Mouse (Mus musculus): Measurements from ENCODE around the gene Adgrf3. TPM values are rescaled to one million over a fixed set of nuclear protein-coding genes. Genes with fewer than 3 reads are reported as not detected.
"Not testable (repeated sequence)": the region's sequence is repeated elsewhere in the genome, so short reads cannot be mapped to it uniquely, and the experiment has no call there.

The Adgrf3 gene
- polyA plus RNA-seq, 1 experiment from 2014 or later: 0.26 TPM

DNA sequence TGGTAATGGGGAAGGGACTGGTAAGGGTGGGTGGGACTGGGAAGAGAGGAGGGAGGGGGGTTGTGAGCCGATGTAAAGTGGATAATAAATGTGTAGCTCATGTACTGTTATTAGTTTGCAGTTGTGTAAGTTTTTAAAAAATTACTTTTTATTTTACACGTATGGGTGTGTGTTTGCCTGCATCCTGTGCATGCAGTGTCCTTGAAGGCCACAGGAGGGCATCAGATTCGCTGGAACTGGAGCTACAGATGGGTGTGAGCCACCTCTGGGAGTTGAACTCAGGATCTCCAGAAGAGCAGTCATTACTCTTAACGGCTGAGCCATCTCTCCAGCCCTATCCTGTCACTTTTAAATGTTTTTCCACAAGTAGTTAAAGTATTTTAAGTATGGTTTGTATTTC, 25.4 kb upstream of the Adgrf3 start:
- H3K27me3 ChIP-seq: no peaks in the 10 kb centered on the region
- 84% methylated on average over 4 of the region's 4 CpGs for WGBS
- H3K4me1 ChIP-seq: peaks cover 23% of the 10 kb centered on the region
- ATAC-seq (replicated peaks; ENCODE audit: low FRiP score): no peak
- 0 out of 2 replicates have a peak, but pooled peaks cover 5% of the 10 kb centered on the region for H3K9me3 ChIP-seq (replicated peaks)
- H3K9ac ChIP-seq: no peak overlapping the region
- H3K4me2 ChIP-seq: no peak overlapping the region
- H3K27ac ChIP-seq: no peak overlapping the region
- H3K4me3 ChIP-seq (replicated peaks): no peak overlapping the region
- peaks cover 8% of the 10 kb centered on the region; the same call in 1 of the 2 replicates for H3K36me3 ChIP-seq

DNA sequence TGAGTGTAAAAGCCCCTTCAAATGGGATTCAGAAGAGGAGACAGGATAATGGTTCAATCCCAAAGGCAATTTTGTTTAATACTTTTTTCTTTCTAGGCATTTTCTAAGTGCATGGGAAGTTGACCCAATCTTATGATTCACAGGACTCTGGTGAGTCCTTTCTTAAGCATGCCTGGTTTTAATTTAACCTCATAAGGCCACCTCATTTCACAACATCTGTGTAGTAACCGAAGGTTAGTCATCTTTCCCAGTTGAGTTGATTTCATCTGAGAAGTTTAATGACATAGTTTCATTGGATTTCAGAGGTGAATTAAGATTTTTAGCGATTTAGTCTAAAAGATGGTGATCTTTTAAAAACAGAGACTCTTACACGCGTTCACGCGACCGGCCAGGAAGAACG, 17.2 kb upstream of the Adgrf3 start:
- H3K4me3 ChIP-seq (replicated peaks): no peak overlapping the region
- ATAC-seq (replicated peaks; ENCODE audit: low FRiP score): no peak
- WGBS: 98% methylated on average over 8 of the region's 8 CpGs
- H3K27ac ChIP-seq: no peak overlapping the region
- peaks cover 7% of the 10 kb centered on the region for H3K36me3 ChIP-seq
- no peak overlapping the region for H3K9ac ChIP-seq
- H3K9me3 ChIP-seq (replicated peaks): no peaks in the 10 kb centered on the region
- H3K27me3 ChIP-seq: no peaks in the 10 kb centered on the region
- H3K4me2 ChIP-seq: no peak overlapping the region
- H3K4me1 ChIP-seq: no peaks in the 10 kb centered on the region

DNA sequence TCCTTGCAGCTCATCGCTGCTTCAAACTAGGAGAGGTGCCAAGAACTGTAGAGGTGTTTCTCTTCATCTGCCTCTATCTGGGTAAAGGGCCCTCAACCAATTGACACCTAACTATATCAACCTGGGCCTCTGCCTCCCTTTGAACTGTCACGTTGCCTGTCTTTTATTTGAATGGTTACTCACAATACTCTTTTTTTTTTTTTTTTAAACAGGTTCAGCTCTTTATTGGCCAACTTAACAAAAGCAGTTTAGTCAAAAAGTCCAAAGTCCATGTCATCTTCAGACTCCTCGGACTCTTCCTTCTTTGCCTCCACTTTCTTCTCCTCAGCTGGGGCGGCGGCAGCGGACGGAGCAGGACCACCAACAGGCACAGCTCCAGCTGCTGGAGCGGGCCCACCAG, 15.1 kb upstream of the Adgrf3 start:
- Histone ChIP-seq H3K27me3 (no peaks in the 10 kb centered on the region), H3K9me3 (replicated peaks) (no peaks in the 10 kb centered on the region), H3K27ac (no peak overlapping the region), H3K4me1 (no peaks in the 10 kb centered on the region), H3K4me2 (no peak overlapping the region), H3K36me3 (peaks cover 7% of the 10 kb centered on the region), H3K9ac (no peak overlapping the region), H3K4me3 (replicated peaks) (no peak overlapping the region)
- WGBS: 72% methylated on average over 8 of the region's 8 CpGs
- ATAC-seq (replicated peaks; ENCODE audit: low FRiP score): no peak

DNA sequence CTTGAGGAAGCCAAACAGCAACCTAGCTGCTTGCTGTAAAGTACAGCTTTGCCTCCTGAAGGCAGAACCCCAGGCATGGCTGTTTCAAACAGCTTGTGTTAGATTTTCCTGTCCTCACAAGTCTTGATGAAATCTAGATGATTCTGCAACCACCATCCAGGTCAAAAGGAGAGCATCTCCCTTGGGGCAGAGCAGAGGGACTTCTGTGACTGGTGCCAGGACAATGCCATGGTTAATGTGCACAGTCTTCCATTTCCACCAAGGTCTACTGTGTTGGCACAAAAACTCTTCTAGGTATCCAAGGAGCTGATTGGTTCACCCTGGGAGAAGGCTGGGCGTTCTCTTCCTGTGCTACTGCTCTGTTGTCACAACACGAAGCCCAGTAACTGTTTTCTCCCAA, 14.2 kb upstream of the Adgrf3 start:
- Histone ChIP-seq H3K4me1 (no peaks in the 10 kb centered on the region), H3K36me3 (peaks cover 7% of the 10 kb centered on the region), H3K4me3 (replicated peaks) (no peak overlapping the region), H3K27ac (no peak overlapping the region), H3K27me3 (no peaks in the 10 kb centered on the region), H3K9me3 (replicated peaks) (no peaks in the 10 kb centered on the region), H3K4me2 (no peak overlapping the region), H3K9ac (no peak overlapping the region)
- ATAC-seq (replicated peaks; ENCODE audit: low FRiP score): no peak
- 90% methylated on average over 2 of the region's 2 CpGs for WGBS

DNA sequence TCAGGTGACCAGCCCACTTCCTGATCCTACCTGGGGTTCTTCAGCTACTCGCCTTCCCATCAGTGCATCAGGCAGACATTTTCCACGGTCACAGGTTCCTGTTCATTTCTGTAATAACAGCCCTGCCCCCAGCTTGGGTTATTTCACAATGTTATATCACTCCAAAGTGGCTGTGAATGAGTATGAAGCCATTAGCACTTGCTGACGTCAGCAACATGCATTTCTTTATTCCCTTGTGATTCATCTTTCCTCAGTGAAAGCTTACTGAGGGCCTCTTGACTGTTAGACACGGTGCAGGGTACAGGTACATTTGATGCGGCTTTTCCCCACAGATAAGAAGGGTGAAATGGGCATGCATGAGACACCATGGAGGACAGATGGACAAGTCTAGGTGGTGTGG, 10.4 kb upstream of the Adgrf3 start:
- no peak for ATAC-seq (replicated peaks; ENCODE audit: low FRiP score)
- 78% methylated on average over 5 of the region's 5 CpGs for WGBS

DNA sequence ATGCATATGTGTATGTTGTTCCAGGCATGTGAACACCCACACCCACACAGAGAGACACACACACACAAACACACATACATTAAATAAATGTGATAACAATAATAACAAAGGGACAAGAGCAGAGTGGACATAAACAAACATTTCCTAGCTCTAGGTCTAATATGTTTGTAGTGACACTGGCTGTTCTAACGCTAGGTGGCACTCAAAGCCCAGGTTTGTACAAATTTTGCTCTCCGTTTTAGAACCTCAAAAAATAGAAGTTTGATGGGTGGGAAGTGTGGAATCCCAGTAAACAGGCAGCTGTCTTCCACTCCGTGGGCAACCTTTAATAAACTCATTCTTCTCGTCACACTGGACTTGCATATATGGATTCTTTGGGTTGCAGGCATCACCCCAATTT, 9.4 kb upstream of the Adgrf3 start:
- H3K9ac ChIP-seq: no peak overlapping the region
- H3K36me3 ChIP-seq: no peaks in the 10 kb centered on the region
- H3K27me3 ChIP-seq: no peaks in the 10 kb centered on the region
- no peaks in the 10 kb centered on the region for H3K9me3 ChIP-seq (replicated peaks)
- no peaks in the 10 kb centered on the region for H3K4me1 ChIP-seq
- H3K4me3 ChIP-seq (replicated peaks): no peak overlapping the region
- H3K27ac ChIP-seq: no peak overlapping the region
- no peak overlapping the region for H3K4me2 ChIP-seq
- 16% methylated on average over 4 of the region's 4 CpGs for WGBS
- ATAC-seq (replicated peaks; ENCODE audit: low FRiP score): no peak

More for the DNA sequence above, 10.4 kb upstream of the Adgrf3 start:
- Histone ChIP-seq H3K27ac (no peak overlapping the region), H3K9me3 (replicated peaks) (no peaks in the 10 kb centered on the region), H3K4me2 (no peak overlapping the region), H3K4me3 (replicated peaks) (no peak overlapping the region), H3K36me3 (no peaks in the 10 kb centered on the region), H3K27me3 (no peaks in the 10 kb centered on the region), H3K9ac (no peak overlapping the region), H3K4me1 (no peaks in the 10 kb centered on the region)

DNA sequence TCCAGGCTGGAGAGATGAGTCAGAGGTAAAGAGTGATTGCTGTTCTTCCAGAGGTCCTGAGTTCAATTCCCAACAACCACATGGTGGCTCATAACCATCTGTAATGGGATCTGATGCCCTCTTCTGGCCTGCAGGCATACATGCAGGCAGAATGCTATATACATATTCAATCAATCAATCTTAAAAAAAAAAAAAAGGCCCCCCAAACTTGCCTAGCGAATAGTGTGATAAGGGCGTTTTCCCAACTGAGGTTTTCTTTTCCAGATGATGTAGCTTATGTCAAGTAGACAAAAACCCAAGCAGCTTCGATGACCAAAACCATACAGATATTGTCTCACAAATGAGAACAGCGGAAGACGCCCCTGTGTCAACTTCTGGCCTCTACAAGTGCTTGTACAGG, 5.2 kb upstream of the Adgrf3 start:
- not testable (repeated sequence) for H3K4me3 ChIP-seq (replicated peaks); H3K9ac ChIP-seq; H3K9me3 ChIP-seq (replicated peaks); H3K36me3 ChIP-seq; ATAC-seq (replicated peaks; ENCODE audit: low FRiP score); H3K27ac ChIP-seq; H3K27me3 ChIP-seq; H3K4me2 ChIP-seq; H3K4me1 ChIP-seq
- 88% methylated on average over 5 of the region's 5 CpGs for WGBS

DNA sequence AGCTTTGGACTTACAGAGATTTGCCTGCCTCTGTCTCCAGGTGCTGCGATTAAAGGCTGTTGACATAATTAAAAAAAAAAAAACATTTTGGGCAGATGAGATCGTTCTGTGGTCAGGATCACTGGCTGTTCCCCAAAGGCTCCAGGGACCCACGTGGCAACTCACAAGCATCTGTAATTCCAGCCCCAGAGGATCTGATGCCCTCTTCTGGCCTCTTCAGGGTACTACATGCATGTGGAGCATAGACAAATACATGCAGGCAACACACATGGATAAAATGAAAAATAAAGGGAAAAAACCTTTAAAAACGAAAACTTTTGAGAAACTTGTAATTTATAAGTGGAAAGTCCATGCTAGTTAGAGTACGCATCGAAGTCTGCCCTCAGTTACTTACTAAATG, 1.8 kb upstream of the Adgrf3 start:
- no peak overlapping the region for H3K4me2 ChIP-seq
- no peak overlapping the region for H3K9ac ChIP-seq
- no peaks in the 10 kb centered on the region for H3K36me3 ChIP-seq
- H3K4me1 ChIP-seq: no peaks in the 10 kb centered on the region
- H3K4me3 ChIP-seq (replicated peaks): no peak overlapping the region
- H3K9me3 ChIP-seq (replicated peaks): no peaks in the 10 kb centered on the region
- ATAC-seq (replicated peaks; ENCODE audit: low FRiP score): no peak
- H3K27me3 ChIP-seq: no peaks in the 10 kb centered on the region
- 68% methylated on average over 6 of the region's 6 CpGs for WGBS
- H3K27ac ChIP-seq: no peak overlapping the region

DNA sequence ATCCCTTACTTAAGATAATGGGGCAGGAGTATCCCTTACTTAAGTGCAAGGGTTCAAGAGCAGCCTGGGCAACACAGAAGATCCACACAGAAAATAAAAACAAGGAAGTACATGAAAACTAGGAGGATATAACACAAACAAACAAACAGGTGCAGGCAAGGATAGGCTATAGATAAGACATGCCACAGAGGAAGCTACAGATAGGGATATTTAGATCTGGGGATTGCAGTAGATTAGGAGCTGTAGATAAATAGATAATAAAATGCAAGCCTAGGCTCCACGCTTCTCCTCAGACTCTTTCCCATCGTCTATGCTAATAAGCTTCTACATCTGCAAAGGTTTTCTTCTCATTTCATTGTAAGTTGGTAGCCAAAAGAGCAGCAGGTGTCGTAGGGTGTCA, 488 bp downstream of the Adgrf3 start:
- no peak for ATAC-seq (replicated peaks; ENCODE audit: low FRiP score)
- Histone ChIP-seq H3K4me2 (no peak overlapping the region), H3K9me3 (replicated peaks) (no peaks in the 10 kb centered on the region), H3K27ac (no peak overlapping the region), H3K36me3 (no peaks in the 10 kb centered on the region), H3K4me1 (no peaks in the 10 kb centered on the region), H3K4me3 (replicated peaks) (no peak overlapping the region), H3K9ac (no peak overlapping the region), H3K27me3 (no peaks in the 10 kb centered on the region)
- 75% methylated on average over 3 of the region's 3 CpGs for WGBS

DNA sequence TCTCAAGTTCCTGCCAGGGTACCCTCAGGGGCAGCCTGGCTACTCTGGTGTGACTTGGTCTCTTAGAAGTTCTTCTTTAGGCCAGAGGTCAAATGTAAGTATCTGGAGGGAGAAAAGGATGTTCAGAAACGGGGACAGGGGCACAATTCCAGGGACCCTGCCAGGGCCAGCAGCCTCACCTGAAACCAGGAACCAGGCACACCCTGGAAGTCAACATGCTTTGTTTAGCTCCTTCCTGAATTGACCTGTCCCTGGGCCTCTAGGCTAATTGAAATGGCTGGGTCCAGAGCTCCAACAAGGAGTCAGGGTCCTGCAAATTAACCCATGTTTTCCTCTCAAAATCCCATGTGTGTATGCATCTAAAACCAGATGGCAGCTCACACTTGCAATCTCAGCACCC, 1.1 kb downstream of the Adgrf3 start:
- 38% methylated on average over 1 of the region's 1 CpGs for WGBS
- Histone ChIP-seq H3K4me1 (no peaks in the 10 kb centered on the region), H3K4me2 (no peak overlapping the region), H3K9me3 (replicated peaks) (no peaks in the 10 kb centered on the region), H3K9ac (no peak overlapping the region), H3K4me3 (replicated peaks) (no peak overlapping the region), H3K36me3 (no peaks in the 10 kb centered on the region), H3K27ac (no peak overlapping the region), H3K27me3 (no peaks in the 10 kb centered on the region)
- no peak for ATAC-seq (replicated peaks; ENCODE audit: low FRiP score)

DNA sequence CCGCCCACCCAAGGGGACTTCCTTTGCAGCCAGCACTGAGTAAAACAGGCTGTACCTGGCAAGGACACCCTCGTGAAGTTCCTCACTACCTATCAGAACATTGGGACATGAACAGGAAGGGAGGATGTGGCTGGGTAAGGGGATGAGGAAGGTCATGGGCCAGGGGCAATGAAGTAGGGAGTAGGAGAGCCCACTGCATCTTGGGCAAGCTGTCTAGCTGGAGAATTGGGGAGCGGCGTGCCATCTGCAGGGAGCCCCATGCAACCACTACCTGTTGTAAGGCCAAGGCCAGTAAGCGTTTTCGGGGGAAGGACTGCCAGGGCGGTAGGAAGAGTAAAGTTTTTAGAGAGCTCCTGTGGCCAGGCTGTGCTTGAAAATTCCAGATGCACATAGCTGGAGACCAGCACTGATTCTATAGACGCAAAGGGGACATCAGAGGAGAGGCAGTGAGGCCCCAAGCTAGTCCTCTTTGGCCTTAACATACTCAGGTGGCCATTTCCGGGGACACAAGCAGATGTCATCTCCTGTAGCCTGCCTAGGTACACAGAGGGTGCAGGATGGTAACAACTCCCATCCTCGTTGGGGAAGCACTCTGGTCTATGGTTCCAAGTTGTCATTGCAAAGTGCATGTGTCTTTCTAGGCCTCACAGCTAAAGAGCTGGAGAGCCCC, 2.2 kb downstream of the Adgrf3 start:
- 74% methylated on average over 10 of the region's 10 CpGs for WGBS
- H3K4me2 ChIP-seq: no peak overlapping the region
- H3K9ac ChIP-seq: no peak overlapping the region
- no peaks in the 10 kb centered on the region for H3K4me1 ChIP-seq
- H3K9me3 ChIP-seq (replicated peaks): no peaks in the 10 kb centered on the region
- H3K27me3 ChIP-seq: no peaks in the 10 kb centered on the region
- no peak for ATAC-seq (replicated peaks; ENCODE audit: low FRiP score)
- no peak overlapping the region for H3K27ac ChIP-seq
- H3K4me3 ChIP-seq (replicated peaks): no peak overlapping the region
- H3K36me3 ChIP-seq: no peaks in the 10 kb centered on the region

DNA sequence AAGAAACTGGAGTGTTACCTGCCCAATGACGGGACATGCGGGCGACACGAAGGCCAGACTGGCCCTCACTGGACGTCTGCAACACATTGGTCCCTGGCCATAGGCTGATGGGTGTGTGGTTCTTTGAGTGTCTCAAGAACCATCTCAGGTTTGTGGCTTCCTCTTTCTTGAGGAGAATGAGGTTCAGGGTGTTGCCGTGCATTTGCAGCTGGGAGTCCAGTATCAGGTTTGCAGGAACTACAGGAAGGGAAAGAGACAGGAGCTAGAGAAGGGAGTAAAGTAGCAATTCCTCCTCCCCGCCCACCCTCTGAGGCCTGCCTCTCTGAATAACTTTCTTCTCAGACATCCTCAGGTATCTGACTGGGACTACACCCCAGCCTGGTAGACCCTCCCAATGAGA, 3.3 kb downstream of the Adgrf3 start:
- Histone ChIP-seq H3K4me2 (no peak overlapping the region), H3K9ac (no peak overlapping the region), H3K9me3 (replicated peaks) (no peaks in the 10 kb centered on the region), H3K4me1 (no peaks in the 10 kb centered on the region), H3K27me3 (no peaks in the 10 kb centered on the region), H3K36me3 (no peaks in the 10 kb centered on the region), H3K27ac (no peak overlapping the region), H3K4me3 (replicated peaks) (no peak overlapping the region)
- WGBS: 78% methylated on average over 7 of the region's 7 CpGs
- ATAC-seq (replicated peaks; ENCODE audit: low FRiP score): no peak

DNA sequence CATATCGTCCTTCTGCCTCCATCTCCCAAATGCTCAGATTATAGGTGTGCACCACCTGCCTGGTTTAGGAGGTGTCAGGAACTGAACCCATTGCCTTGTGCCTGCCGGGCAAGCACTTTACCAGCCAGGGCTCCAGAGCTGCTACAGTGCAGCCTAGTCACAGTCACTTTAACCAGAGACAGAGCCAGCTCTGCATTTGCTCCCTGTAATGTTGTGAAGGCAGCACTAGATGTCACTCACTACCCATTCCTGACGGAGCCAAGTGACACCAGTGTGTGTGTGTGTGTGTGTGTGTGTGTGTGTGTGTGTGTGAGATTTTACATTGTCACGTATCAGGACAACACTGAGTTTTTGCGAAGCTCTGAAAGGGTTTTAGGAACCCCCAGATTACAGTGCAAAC, 4.0 kb downstream of the Adgrf3 start:
- Histone ChIP-seq H3K27me3 (no peaks in the 10 kb centered on the region), H3K27ac (no peak overlapping the region), H3K4me2 (no peak overlapping the region), H3K9me3 (replicated peaks) (no peaks in the 10 kb centered on the region), H3K4me3 (replicated peaks) (no peak overlapping the region), H3K36me3 (no peaks in the 10 kb centered on the region), H3K4me1 (no peaks in the 10 kb centered on the region), H3K9ac (no peak overlapping the region)
- 0 out of 2 replicates have a peak, but pooled peaks have one; percentile 45 for ATAC-seq (replicated peaks; ENCODE audit: low FRiP score)
- 46% methylated on average over 5 of the region's 5 CpGs for WGBS
